Mouse (Mus musculus) splenic B cell, adult 2 months (primary cell): ENCODE measurements around the gene Ddr2.
"Not testable (repeated sequence)": the region's sequence is repeated elsewhere in the genome, so short reads cannot be mapped to it uniquely, and the experiment has no call there.

Source experiments
- DNase-seq: peaks from one replicate; pipeline ENCODE4 v3.0.0-alpha.2; 2011; ENCODE audit warnings: low read depth, low spot score
- H3K27me3 ChIP-seq: 2 replicates; pipeline ENCODE4 v1.6.1; 2012; ENCODE audit warnings: mild to moderate bottlenecking, low read length, moderate library complexity, mixed read lengths; ENCODE audit not compliant: control insufficient read depth, poor library complexity, insufficient read depth, severe bottlenecking
- H3K36me3 ChIP-seq: 2 replicates; pipeline ENCODE4 v1.6.1; 2012; ENCODE audit warnings: mild to moderate bottlenecking, low read length, moderate library complexity, mixed read lengths; ENCODE audit not compliant: control insufficient read depth, poor library complexity, insufficient read depth, severe bottlenecking

Ddr2 gene

DNA sequence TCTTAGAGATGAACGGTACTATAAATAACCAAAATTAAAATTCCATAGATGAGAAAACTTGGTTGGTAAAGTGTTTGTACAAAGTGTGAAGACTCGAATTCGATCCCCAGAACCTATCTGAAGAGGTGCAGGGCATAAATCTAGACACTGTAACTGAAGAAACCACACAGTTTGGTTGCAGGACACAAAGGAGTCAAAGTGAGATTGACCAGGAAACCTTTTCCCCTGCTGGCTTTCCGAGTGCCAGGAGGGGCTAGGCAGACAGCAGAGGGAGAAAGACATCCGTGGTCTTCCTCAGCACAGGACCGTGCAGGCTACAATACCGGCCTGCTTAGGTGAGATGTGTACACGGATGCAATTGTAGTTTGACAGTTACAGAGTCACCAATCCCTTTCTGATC lies 23.7 kb upstream of the Ddr2 start:
- DNase-seq = no peak
- no peaks in the 10 kb centered on the region for H3K27me3 ChIP-seq
- no peaks in the 10 kb centered on the region for H3K36me3 ChIP-seq

DNA sequence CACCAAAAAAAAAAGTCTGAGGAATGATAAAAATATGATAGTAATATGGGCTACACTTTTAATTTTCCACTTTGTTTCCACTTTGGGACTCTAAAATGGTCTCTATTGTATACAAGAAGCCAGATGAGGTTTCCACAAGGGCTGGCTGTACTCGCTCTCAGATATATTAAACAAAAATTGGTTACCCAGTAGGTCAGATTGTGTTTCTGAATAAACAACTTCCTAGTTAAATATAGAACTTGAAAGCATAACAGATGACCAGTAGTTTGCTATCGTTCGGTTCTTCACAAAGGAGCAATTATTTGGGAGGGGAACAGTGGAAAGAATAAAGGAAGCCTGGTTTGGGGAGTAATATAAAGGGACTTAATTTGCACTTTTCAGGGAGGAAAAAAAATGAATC lies 20.4 kb upstream of the Ddr2 start:
- no peaks in the 10 kb centered on the region for H3K27me3 ChIP-seq
- DNase-seq = no peak
- no peaks in the 10 kb centered on the region for H3K36me3 ChIP-seq

DNA sequence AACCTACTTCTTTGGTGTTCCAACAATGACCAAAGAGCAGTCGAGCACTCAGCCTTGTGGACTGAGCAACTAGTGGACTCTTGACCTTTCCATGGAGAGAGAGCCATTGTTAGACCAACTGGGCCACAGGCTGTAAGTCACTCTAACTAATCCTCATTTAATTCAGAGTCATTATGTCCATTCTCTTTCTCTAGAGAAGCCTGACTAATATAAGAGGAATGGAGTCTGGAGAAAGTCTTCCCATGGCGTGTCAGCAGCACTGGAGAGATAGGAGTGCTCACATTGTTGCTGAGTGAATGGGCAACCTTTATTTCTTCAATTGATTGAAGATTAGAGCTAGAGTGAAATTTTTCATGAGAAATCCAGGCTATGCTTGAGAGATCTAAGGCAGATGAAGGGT lies 14.1 kb upstream of the Ddr2 start:
- DNase-seq = no peak
- H3K27me3 ChIP-seq = no peaks in the 10 kb centered on the region
- H3K36me3 ChIP-seq = no peaks in the 10 kb centered on the region

DNA sequence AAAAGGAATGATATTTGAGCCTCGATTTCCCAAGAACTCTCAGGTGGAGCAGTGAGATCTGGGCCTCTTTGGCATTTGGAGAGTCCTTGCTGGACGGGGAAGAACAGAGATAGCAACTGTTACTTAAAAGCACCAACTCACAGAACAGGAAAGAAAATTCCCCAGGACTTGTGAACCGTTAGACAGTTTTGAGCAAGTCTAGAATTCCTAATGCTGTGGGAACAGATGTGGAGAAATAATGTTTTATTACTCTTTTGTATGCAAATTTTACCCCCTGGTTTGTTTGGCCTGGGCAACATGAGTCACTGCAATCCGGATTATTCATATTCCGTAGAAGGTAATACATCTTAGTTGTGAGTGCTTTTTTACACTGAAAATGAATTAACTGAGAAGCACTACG lies 3.1 kb upstream of the Ddr2 start:
- Histone ChIP-seq H3K27me3 (no peaks in the 10 kb centered on the region), H3K36me3 (no peaks in the 10 kb centered on the region)
- no peak for DNase-seq

DNA sequence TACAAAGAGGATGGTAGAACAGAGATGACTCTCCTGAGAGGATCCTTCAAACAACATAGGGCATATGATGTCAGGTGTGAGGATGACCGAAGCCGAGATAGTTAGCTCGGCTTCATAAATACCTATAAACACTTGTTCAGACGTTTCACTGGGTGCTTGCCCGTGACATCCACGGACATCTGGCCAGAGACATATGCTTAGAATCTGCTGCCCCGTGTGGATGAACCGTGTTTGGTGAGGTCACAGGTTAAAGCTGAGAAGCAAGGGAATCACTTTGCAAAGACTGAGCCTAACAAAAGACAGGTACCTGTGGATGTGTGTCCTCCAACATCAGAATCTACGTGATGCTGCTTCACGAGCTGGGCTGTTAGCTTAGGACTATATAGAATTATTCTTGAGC lies 1.7 kb upstream of the Ddr2 start:
- Histone ChIP-seq H3K36me3 (no peaks in the 10 kb centered on the region), H3K27me3 (no peaks in the 10 kb centered on the region)
- DNase-seq = no peak

DNA sequence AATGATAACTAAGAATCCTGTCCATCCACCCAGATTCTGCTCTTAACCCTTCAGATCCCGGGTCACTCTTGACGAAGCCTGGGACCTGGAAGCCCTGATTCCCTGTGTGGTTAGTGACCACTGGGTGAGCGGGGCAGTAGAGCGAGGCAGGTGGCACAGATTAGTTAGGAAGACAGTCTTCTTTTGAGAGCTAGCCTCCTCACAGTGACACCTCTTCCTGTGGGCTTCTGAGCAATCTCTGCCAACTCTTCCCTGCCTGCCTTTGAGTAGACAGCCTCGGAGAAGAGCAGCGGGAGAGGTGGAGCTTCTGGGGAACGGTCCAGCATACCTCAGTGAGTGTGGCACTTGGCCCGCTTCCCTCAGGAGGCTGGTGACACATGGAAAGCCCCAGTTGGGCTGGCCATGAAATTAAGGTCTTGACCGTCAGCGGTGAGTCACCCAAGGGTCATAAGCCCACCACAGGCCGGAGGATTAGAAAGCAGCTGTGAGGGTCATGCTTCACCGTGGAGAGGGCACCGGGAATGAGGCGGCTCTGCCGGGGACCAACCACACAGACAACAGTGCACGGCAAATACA lies 1.2 kb upstream of the Ddr2 start:
- no peak for DNase-seq
- Histone ChIP-seq H3K27me3 (no peaks in the 10 kb centered on the region), H3K36me3 (no peaks in the 10 kb centered on the region)

DNA sequence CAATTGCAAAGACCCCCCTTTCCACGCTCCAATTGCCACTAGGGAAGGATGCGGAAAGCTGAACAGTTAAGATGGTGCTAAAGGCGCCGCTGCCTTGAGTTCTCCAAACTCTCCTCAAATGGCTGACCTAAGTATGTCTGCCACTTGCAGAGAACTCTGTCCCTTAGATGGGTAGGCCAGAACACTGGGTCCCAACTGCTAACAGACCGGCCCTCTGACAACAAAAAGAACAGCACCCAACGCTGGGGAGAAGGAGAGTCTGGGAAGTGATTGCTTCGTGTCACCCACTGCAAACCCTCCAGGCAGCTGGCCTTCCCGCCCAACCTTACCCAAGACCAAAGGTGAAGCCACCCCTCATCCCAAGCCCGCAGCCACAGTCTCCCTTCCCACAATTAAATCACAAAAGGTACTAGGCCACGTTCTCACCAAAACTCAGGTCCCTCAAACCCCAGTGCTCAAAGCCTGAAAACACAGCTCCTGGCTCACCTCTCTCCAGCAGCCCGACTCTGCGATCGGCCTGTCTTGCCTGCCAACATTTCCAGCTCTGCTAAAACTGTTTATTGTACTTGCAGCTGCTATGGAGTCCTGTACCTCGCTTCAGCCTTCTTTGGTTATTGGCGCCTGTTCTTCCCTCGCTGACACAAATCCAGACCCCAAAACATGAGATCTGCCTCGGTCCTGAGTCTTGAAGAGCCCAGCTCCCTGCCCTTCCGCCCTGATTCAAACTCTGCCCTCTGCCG lies 616 bp downstream of the Ddr2 start:
- Histone ChIP-seq H3K27me3 (no peaks in the 10 kb centered on the region), H3K36me3 (no peaks in the 10 kb centered on the region)
- DNase-seq = no peak

DNA sequence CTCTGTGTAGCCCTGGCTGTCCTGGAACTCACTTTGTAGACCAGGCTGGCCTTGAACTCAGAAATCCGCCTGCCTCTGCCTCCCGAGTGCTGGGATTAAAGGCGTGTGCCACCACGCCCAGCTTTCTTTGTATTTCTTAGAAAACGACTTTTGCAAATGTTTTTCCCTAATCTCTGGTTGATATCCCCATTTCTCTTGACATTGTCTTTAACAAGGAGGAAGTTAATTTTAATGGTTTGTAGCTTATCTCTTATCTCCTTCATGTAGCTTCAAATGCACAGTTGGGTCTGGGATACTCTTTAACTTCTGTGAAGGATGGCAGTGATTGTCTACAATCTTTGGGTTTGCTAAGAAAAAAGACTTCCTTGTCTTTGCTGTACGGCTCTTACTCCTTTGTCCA lies 7.7 kb downstream of the Ddr2 start:
- not testable (repeated sequence) for H3K27me3 ChIP-seq, H3K36me3 ChIP-seq, DNase-seq

DNA sequence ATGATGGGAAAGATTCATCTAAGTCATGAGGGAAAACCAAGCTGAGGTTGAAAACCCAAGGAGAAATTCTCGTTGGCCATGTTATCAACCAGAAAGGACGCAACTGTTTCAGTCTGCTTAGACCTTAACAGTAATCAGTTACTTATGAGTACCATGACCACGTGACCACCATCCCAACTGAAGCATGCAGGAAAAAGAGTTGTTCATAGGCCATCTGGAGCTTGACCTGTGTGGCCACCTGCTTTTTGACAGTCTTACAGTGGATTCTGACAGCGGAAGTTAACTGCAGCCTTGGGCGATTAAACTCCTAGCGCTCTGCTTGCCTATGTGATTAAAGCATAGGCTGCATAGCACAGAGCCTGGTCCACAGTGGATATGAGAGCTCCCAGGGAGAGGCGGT lies 23.9 kb downstream of the Ddr2 start:
- no peak for DNase-seq
- H3K27me3 ChIP-seq = no peaks in the 10 kb centered on the region
- H3K36me3 ChIP-seq = no peaks in the 10 kb centered on the region

DNA sequence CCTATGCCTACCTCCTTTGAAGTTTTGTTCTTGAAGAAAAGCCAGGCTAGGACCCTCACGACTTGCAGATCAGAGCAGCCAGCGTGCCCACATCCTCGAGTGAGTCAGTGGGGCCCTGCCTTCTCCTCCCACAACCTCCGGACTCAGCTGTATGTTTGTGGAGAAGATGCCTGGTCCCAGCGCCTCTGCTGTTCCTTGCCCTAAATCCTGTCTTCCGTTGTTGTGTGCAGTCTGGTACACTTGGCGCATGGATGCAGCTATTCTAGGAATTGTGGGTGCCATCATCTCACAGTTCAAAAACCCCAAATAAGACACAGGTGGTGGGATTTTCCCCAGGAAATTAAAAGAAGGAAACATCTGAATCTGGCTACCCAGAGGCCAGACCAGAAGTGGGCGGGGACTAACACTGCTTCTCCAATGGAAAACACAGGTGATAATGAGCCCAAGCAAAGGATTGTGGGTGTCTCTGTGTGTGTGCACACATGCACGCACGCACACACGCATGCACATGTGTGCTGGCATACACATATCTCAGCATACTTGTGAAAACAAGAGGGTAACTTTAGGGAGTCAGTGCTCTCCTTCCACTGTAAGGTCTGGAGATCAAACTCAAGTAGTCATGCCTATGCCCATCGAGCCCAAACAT lies 26.3 kb downstream of the Ddr2 start:
- DNase-seq = no peak
- Histone ChIP-seq H3K27me3 (no peaks in the 10 kb centered on the region), H3K36me3 (no peaks in the 10 kb centered on the region)

DNA sequence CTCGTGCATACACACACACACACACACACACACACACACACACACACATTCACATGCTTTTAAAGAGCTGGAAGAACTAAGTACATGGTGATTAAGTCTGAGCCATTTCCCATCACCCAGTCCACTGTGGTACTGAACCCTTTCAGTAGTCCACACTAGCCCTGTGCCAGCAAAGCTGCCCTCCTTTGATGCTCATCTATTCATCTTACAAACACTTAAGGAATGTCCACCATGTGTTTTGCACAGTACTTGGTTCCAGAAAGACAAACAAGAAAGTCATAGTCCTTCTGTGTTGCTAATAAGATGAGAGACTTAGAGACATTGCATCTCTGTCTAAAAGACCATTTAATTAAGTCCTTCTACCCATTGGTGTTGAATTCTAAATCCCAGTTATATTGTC lies 29.7 kb downstream of the Ddr2 start:
- H3K27me3 ChIP-seq = no peaks in the 10 kb centered on the region
- no peaks in the 10 kb centered on the region for H3K36me3 ChIP-seq

DNA sequence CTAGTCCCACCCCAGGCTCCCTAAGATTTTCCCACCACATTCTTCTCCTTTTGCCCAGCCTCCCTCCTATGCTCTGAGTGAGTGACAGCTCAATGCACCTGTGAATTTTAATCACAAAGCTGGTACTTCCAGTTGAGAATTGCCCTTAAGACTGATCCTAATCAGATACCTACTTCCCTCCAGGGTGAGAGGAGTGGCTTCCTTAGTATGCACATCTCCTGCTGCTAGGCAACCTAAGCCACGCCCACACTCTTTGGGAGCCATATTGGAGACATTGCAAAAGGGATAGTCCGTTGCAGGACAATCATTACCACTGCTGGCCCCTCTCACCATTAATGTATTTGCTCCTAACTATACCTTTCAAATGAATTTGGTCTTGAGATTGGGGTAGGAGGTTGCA lies 31.1 kb downstream of the Ddr2 start:
- no peak for DNase-seq

More for the DNA sequence above, 29.7 kb downstream of the Ddr2 start:
- DNase-seq = no peak

DNA sequence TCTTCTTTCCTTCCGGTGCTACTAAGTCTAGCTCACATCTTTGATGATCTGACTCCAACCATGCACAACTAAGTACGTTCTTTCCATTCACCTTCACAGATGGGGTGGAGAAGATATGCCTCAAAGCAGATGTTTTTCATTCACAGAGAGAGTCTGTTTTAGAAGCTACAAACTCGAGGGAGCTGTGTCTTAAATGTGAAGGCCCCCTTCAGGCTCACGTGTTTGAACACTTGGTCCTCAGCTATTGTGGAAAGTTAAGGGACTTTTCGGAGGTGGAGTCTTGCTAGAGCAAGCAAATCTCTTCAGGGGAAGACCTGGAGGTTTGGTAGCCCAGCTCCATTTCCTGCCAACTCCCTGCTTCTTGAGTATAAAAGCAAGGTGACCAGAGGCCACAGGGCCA lies 34.2 kb downstream of the Ddr2 start:
- Histone ChIP-seq H3K36me3 (no peaks in the 10 kb centered on the region), H3K27me3 (no peaks in the 10 kb centered on the region)
- no peak for DNase-seq

More for the DNA sequence above, 31.1 kb downstream of the Ddr2 start:
- H3K27me3 ChIP-seq = no peaks in the 10 kb centered on the region
- no peaks in the 10 kb centered on the region for H3K36me3 ChIP-seq

DNA sequence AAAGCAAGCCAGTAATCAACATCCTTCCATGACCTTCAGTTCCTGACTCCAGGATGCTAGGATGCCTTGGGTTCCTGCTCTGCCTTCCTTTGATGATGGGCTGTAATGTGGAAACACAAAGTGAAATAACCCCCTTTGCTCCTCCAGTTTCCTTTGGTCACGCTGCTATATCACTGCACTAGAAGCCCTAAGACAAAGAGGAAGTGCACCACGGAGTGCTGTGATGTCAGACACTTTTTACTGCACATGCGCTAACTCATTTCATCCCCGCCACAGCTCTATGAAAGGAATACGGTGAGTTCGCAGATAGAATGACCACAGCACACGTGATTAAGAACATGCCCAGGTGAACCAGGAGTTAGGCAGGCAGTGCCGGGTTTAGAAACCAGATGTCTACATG lies 36.8 kb downstream of the Ddr2 start:
- DNase-seq = peak; percentile 7
- H3K27me3 ChIP-seq = no peaks in the 10 kb centered on the region
- H3K36me3 ChIP-seq = no peaks in the 10 kb centered on the region

DNA sequence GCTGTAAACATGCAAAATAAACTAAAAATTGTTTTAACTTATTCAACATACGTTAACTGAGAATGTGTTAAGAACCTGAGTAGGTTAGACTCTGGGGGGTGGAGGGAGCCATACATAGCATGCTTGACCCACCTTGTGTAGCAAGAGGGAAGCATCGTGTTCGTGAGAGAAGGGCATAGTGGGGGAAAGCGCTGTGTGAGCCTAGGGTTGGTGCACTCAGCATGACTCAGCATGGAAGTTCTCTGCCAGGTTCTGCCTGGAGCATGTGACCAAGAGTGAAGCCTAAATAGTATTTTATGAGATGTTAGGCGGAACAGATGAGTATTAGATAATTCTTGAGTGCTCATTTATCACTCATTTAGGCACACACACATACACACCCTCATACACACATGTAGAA lies 41.4 kb downstream of the Ddr2 start:
- no peaks in the 10 kb centered on the region for H3K36me3 ChIP-seq
- H3K27me3 ChIP-seq = no peaks in the 10 kb centered on the region
- DNase-seq = no peak
